Mouse (Mus musculus) right cerebral cortex, postnatal 25 days (tissue): ENCODE data around the gene Dpagt1.
"Not testable (repeated sequence)": the region's sequence is repeated elsewhere in the genome, so short reads cannot be mapped to it uniquely, and the experiment has no call there.

Experiments
- DNase-seq: peaks from one replicate; pipeline ENCODE4 v3.0.0; 2022

The Dpagt1 gene

DNA sequence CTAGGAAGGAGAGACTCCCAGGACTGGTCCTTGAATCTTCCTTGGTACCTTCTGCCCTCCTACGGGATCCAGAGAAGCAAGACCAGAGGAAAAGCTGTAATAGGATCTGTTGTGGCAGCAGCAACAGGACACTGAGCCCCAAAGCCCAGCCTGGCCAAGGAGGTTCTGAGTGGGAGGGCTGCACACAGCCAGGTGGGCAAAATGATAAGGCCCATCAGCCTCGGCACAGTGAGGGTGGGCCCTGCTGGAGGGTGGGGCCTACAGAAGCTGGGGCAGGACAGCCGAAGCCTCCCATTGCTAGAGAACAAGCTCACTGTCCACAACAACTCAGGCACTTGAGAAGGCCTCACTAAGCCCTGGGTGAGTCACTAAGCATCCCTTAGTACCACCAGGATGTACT, 16.4 kb downstream of the Dpagt1 start:
- DNase-seq = no peak

DNA sequence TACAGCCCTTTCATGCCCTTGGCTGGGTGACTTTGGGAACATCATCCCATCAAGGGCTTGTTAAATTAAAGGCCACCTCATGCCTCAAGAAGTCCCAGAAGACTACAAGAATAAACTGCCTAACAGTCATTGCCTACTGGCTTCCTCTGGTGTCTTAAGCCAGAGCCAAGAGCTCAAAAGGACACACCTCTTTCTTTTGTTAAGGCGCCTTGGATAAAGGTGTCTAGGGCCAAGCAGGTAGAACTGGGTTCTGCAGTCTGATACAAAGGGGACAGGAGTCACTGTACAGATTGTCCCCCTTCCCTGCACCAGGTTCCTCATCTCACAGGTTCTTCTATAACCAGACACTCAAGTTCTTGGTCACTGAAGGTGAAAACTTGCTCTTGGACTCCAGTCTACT, 16.8 kb downstream of the Dpagt1 start:
- DNase-seq = no peak

DNA sequence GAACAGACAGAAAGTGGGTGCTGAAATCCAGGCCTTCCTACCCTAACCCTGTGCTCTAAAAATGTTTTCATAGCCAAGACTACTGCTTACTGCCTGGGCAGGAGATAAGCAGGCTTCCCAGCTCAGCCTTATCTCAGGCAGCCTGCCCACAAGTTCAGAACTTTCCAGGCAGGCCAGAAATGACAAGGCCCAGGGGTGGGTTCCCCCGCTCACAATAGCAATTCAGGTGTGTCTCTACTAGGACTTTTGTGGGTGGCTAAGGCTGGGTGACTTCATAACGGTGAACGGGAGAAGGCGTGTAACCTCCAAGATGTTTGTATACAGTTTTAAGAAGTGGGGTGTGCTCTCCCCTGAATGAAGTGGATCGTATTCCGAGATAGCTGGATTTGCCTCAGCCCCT, 17.5 kb downstream of the Dpagt1 start:
- peak; percentile 29 for DNase-seq

DNA sequence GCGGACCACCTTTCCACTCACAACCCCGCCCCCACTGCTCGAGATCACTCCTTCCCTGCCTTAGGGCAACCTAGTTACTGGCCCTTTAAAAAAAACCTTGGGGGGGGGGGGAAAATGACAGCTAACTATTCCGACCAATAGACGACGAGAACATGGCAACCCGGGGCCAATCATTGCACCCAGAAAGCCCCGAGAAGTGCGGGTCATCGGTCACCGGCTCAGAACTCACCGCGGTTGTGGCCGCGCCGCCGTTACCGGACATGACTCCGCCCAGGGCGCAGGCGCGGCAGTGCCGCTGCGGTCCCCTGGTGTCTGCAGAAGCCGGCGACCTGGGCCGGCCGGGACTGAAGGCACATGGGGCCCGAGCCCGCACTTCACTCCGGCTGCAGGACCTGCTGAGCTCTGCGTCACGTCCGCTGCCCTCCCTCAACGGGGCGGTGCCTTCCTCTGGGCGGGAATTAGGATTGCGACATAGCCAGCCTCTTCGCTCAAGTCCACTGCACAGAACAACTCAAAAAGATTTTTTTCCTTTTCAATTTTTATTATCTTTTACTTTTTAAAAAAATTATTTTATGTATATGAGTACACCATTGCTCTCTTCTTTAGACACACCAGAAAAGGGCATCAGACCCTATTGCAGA, 18.1 kb downstream of the Dpagt1 start, which contains the start of gene Hmbs:
Gene Hmbs (minus strand): TSS at position 448 of the 641 bp plus-strand sequence.
- peak; percentile 92 for DNase-seq

DNA sequence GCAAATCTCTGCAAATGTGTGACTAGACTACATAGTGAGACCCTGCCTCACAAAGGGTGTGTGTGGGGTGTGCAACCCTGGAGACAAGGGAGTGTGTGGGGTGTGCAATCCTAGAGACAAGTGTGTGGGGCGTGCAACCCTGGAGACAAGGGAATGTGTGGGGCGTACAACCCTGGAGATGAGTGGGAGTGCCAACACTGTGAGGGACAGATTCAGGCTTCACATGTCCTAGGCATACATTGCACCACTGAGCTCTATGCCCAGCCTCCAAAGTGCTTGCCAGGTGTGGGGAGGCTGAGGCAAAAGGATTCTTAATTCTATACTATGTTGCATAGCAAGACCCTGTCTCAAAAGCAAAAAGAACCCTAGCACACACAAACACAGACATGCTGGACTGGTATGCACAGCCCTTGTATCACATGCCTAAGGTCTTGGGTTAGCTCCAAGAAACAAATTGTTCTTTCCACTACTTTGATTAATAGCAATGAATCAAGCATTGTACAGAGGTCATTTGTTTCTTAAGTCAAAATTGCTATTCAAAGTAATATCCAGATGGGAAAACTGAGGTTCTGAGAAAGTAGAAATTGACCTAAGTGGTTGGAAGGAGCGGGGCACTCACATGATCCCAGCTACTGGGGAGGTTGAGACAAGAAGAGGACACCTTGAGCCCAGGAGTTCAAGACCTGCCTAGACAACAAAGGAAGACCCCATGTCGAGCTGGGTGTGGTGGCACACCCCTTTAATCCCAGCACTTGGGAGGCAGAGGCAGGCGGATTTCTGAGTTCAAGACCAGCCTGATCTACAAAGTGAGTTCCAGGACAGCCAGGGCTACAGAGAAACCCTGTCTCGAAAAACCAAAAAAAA, 20.0 kb downstream of the Dpagt1 start:
- no peak for DNase-seq

DNA sequence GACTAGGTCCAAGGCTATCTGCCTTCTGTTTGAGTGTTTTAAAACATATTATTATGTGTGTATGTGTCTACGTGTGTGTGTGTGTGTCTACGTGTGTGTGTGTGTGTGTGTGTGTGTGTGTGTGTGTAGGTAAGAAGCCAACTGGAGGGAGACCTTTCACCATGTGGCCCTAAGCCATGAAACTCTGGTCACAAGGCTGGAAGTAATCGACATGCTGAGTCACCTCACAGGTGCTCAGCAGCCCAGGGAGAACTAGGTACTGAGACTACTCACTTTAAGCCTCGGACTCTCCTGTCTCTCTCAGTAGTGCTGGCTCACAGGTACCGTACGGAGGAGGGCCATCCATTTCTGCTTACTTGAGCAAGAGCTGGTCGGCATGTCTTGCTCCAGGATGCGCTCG, 21.3 kb downstream of the Dpagt1 start:
- DNase-seq = no peak

DNA sequence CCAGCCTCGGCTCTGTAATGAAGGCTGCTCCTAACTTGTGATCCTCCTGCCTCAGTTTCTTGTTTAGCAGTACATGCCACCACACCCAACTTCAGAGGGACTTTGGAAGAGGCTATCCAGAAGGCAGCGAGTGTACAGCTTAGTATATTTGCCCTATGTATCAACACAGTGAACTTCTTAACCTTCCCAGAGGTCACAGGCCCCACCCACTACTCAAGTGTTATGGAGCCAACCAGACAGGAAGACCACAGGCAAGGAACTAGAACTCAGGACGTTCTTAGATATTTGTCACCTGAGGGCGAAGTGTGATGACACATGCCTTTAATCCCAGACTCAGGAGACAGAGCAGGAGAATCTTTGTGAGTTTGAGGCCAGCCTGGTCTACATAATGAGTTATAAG, 21.8 kb downstream of the Dpagt1 start:
- DNase-seq = no peak

DNA sequence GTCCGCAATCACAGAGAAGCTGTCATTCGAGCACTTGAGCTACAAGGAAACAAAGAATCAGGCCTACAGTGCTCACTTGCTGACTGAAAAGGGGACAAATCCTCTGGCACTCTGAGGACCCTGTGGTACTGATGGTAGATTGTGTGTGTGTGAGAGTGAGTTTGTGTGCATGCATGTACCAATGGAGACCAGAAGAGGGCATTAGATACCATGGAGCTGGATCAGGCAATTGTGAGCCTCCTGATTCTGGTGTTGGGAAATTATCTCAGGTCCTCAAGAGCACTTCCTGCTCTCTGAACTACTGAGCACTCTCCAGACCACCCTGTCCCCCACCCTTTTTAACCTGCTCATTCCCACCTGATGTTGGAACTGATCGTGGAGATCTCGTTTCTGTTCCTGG, 22.7 kb downstream of the Dpagt1 start:
- DNase-seq = no peak

DNA sequence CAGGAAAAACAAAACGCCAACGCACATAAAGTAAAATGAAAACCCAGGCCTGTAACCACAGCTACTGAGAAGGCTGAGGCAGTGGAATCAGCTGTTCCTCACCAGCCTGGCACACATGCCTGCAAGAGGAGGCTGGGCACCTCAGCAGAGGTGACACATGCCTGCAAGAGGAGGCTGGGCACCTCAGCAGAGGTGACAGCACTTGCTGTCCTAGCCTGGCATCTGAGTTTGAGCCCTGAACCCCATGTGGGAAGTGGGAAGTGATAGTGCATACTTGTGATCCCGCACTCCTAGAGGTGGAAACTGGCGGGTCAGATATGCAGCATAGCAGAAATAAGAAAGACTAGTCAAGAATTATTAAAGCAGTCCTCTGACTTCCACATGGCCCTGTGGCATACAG, 25.6 kb downstream of the Dpagt1 start:
- no peak for DNase-seq

DNA sequence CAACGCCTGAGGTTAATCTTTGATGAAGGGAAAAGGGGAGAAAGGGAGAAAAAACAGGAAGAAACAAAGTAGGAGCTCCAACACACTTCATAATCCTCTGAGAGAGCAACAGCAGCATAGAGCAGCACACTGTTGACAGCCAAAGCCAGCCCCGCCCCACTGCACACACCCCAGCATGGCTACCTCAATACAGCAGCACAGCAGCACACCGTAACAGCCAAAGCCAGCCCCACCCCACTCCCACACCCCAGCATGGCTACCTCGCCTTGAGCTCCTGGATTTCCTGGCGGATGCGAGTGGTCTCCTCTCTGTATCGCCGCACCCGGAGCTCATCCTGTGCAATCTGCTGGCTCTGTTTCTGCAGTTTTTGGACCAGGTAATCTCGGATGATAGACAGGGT, 26.5 kb downstream of the Dpagt1 start:
- DNase-seq = no peak

DNA sequence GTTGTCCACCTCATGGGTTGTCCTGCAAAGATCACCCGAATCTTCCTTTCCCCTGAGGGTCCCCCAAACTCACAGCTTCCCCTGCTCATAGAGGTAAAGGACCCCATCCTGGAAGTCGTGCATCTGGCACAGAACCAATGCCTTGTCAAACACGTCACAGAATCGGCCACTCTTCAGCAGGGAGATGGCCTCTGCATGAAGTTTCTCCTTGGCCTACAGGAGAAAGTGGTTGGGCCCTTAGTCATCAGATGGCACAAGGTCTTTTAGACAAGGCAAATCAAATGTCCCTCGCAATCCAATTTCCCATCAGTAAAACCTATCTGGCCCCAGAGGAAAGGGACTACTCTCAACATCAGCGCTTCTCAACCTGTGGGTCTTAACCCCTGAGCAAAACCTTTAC, 27.3 kb downstream of the Dpagt1 start:
- DNase-seq = no peak

DNA sequence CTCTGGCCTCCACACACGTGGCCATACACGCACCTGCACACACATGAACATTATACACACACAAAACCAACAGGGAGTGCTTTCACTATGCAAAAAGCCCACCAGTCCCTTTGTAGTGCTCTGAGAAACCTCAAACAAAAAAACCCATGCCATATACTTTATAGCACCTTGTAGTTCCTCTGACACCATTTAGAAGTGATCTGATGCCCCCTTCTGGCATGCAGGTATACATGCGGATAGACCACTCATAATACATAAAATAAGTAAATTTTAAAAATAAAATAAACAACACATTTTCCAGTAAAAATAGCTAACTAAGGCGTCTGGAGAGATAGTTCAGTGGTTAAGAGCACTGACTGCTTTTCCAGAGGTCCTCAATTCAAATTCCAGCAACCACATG, 31.4 kb downstream of the Dpagt1 start:
- DNase-seq = no peak

DNA sequence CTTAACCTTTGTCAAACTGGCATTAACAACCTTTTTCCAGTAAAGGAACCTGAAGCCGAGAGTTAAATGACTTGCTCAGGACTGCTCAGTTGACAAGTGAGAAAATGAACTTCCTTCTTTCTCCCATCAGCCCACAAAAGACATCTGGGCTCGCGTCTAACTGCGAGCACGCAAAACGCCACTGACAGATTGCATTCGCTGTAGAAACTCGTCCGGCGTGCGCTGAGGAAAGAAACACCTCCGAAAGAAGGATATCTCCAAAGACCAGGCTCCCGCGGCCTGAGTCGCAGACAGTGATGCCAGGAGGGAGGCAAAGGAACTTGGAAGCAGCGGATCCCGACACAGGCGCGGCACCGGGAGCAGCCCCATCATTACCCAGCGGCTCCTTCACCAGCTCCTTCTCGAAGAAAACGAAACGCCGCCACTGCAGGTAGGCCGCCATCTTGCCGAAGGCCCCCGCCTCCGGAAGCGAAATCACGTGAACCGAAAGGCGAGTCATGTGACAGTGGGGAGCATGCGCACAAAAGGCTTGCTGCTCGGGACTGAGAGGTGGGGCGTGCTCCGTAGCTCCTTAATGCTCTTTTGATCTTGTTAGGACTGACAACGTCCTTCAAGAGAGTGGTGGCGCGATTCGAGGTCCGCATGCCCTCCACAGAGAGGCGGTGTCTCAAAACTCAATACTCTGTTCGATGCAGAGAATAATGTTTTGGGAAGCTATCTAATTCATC, 35.5 kb downstream of the Dpagt1 start, which contains the start of gene Vps11:
Gene Vps11 (minus strand): TSS at position 481 of the 728 bp plus-strand sequence.
- peak; percentile 91 for DNase-seq

DNA sequence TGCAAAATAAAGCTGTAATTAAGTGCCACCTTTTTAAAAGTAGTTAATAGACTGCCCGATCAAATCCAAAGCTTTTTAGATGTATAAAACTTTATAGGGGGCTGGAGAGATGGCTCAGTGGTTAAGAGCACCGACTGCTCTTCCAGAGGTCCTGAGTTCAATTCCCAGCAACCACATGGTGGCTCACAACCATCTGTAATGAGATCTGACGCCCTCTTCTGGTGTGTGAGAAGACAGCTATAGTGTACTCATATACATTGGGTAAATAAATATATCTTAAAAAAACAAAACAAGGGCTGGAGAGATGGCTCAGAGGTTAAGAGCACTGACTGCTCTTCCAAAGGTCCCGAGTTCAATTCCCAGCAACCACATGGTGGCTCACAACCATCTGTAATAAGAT, 36.1 kb downstream of the Dpagt1 start:
- not testable (repeated sequence) for DNase-seq

DNA sequence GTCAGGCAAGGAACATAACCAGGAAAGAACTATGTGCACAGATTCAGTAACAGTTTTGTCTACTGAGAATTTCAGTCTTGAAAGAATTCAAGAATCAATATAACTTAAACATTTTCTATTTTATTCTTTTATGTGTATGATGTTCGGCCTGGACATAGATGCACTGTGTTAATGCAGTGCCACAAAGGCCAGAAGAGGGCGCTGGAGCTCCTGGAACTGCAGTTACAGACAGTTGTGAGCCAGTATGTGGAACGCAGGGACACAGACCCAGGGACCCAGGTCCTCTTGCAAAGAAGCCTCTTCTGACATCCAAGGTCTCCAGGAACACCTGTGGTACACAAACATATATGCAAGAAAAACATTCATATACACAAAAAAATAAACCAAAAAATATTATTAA, 38.7 kb downstream of the Dpagt1 start:
- DNase-seq = no peak

DNA sequence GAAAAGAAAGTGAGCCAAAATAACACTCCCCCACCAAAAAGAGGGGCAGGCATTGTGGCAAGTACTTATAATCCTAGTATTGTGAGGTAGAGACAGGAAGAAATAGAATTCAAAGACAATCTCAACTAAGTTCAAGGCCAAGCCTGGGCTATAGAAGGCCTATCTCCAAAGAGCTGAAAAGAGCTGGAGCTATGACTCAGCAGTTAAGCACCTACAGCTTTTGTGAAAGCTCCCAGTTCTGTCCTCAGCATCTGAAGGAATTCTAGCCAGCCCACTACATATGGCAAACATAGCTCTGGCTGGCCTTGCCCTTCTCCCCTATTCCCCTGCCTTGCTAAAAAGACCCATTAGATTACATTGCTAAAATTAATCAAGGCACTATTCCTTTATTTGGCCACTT, 47.6 kb downstream of the Dpagt1 start:
- no peak for DNase-seq

DNA sequence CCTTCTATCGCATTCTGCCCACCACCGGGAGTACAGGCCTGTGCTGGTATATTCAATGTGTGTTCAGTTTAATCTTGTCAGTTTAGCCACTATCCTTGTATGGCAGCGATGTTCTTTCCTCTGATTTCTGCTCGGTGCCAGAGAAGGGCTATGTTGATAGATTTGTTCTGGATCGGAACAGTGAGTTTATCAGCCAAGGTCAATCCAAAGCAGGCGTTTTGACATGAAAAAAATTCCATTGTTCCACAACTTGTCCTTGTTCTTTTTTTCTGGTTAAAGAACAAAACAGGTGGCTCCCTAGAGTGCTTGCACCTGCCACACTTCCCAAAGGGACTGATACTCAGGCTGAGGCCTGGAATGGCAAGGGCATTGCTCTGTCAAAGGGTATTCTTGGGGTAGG, 50.3 kb downstream of the Dpagt1 start:
- no peak for DNase-seq

DNA sequence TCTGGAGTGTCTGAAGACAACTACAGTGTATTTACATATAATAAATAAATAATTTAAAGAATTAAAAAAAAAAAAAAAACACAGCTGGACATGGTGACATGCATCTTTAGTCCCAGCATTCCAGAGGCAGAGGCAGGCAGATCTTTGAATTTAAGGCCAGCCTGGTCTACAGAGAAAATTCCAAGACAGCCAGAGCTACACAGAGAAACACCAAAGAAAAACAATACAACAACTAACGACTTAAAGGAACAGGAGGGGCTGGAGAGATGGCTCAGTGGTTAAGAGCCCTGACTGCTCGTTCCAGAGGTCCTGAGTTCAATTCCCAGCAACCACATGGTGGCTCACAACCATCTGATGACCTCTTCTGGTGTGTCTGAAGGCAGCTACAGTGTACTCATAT, 51.5 kb downstream of the Dpagt1 start:
- DNase-seq = not testable (repeated sequence)

DNA sequence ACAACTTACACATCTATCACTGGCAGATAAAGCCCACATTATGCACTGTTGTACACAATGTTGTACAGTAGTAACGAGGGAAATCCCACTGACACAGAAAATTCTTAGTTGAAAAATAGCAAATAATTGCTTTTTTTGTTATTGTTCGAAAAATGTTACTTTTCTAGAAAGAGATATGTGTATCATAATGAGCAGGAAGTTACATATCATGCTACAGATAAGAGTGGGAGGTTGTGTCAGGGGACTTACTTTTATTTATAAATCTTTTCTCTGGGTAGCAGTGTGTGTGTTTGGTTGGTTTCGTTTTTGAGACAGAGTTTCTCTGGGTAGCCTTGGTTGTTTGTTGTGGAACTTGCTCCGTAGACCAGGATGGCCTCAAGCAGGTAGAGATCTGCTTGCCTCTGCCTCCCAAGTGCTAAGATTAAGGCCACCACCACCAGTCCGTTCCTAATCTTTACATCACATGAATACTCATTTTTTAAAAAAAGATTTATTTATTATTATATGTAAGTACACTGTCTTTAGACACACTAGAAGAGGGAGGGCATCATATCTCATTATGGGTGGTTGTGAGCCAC, 52.4 kb downstream of the Dpagt1 start:
- DNase-seq = no peak

DNA sequence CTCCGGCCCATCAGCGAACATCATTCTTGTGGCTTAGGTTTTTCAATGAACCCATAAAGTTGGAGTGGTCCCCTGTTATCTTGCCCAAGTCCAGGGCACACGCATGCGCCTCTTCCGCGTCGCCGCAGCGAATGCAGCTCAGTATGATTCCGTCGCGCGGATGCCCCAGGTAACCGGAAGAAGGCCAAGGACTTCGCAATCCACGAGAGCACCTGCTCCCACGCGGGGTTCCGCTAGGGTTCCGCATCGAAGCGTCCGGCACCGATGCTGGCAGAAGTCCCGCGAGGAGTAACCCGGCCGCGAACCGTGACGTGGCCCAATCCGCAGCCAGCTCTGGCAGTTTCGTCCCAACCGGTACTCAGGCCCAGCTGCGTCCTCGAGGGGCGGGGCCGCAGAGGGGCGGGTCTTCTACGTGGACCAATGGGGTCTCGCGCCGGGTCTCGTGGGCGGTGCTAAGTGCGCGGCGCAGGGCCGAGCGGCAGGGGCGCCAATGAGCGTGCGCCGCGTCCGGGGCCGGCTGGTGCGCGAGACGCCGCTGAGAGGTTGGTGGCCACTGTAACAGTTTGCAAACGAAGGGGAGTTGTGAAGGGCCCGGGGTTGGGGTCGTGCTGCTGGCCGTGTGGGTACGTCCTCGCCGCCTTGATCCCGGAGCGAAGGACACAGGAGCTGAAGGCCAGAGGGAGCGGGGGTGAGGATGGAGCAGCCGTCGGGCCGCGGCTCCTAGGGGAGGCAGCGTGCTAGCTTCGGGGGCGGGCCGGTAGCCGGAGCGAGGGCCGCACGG, 53.4 kb downstream of the Dpagt1 start, which contains the start of gene Hyou1:
Gene Hyou1 (plus strand): TSS at position 437 of the 781 bp plus-strand sequence.
- DNase-seq = peak; percentile 99

DNA sequence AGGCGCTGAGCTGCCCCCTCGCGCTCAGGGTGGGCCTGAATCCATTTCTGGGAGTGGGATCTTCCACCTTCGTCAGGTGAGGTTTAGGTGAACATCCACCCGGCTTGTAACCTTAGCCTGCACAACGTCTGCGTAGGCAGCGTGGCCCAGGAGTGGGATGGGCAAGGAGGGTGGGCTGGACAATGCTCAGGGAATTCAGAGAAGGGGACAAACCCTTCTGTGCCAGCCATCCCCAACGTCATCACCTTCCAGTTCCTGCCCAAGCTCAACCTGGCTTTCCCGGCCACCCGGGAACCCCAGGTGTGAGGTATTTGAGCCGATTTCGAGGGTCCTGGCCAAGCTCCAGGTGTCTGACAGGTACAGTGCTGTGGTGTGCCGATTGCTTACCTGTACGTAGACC, 54.0 kb downstream of the Dpagt1 start:
- DNase-seq = no peak
